Mouse (Mus musculus): ENCODE data around the gene Fgfr2. TPM values are rescaled to one million over a fixed set of nuclear protein-coding genes. Genes with fewer than 3 reads are reported as not detected.
"Not testable (repeated sequence)": the region's sequence is repeated elsewhere in the genome, so short reads cannot be mapped to it uniquely, and the experiment has no call there.

The Fgfr2 gene
- polyA plus RNA-seq, 1 experiment from 2014 or later, result 18.5 TPM

- not testable (repeated sequence) for H3K4me3 ChIP-seq; H3K27ac ChIP-seq; H3K4me2 ChIP-seq; H3K9ac ChIP-seq; H3K4me1 ChIP-seq; H3K36me3 ChIP-seq; H3K9me3 ChIP-seq (replicated peaks); H3K27me3 ChIP-seq (replicated peaks); ATAC-seq
- WGBS (ENCODE audit: insufficient replicate concordance), result 21% methylated on average over 3 of the region's 3 CpGs
These were observed 2077.8 kb downstream of the Fgfr2 start for GRCm38 (mm10) chr7:131045258-131045835.

GRCm38 (mm10) chr7:131042657-131043056, 2080.5 kb downstream of the Fgfr2 start:
- no peaks in the 10 kb centered on the region for H3K9me3 ChIP-seq (replicated peaks)
- no peak overlapping the region for H3K9ac ChIP-seq
- H3K36me3 ChIP-seq, result no peaks in the 10 kb centered on the region
- H3K4me3 ChIP-seq, result no peak overlapping the region
- 50% methylated on average over 1 of the region's 1 CpGs for WGBS (ENCODE audit: insufficient replicate concordance)
- no peak overlapping the region for H3K4me2 ChIP-seq
- ATAC-seq, result no peak
- no peaks in the 10 kb centered on the region for H3K4me1 ChIP-seq
- no peaks in the 10 kb centered on the region for H3K27me3 ChIP-seq (replicated peaks)
- H3K27ac ChIP-seq, result no peak overlapping the region

GRCm38 (mm10) chr7:131040760-131041159, 2082.4 kb downstream of the Fgfr2 start:
- not testable (repeated sequence) for H3K36me3 ChIP-seq; H3K4me3 ChIP-seq; H3K9ac ChIP-seq; H3K4me1 ChIP-seq; ATAC-seq; H3K4me2 ChIP-seq; H3K27ac ChIP-seq; H3K27me3 ChIP-seq (replicated peaks); H3K9me3 ChIP-seq (replicated peaks)
- 60% methylated on average over 8 of the region's 8 CpGs for WGBS (ENCODE audit: insufficient replicate concordance)

- Histone ChIP-seq H3K4me2 (no peak overlapping the region), H3K4me1 (no peaks in the 10 kb centered on the region), H3K27ac (no peak overlapping the region), H3K36me3 (no peaks in the 10 kb centered on the region), H3K4me3 (no peak overlapping the region), H3K9me3 (replicated peaks) (no peaks in the 10 kb centered on the region), H3K9ac (no peak overlapping the region), H3K27me3 (replicated peaks) (no peaks in the 10 kb centered on the region)
- WGBS (ENCODE audit: insufficient replicate concordance), result 56% methylated on average over 2 of the region's 2 CpGs
- ATAC-seq, result no peak
These were observed 2086.1 kb downstream of the Fgfr2 start for GRCm38 (mm10) chr7:131037083-131037482.

GRCm38 (mm10) chr7:131036396-131036795, 2086.8 kb downstream of the Fgfr2 start:
- H3K9me3 ChIP-seq (replicated peaks), result no peaks in the 10 kb centered on the region
- no peak overlapping the region for H3K27ac ChIP-seq
- H3K27me3 ChIP-seq (replicated peaks), result no peaks in the 10 kb centered on the region
- no peaks in the 10 kb centered on the region for H3K36me3 ChIP-seq
- WGBS (ENCODE audit: insufficient replicate concordance), result 52% methylated on average over 3 of the region's 3 CpGs
- no peak overlapping the region for H3K4me3 ChIP-seq
- H3K9ac ChIP-seq, result no peak overlapping the region
- no peak overlapping the region for H3K4me2 ChIP-seq
- no peak for ATAC-seq
- no peaks in the 10 kb centered on the region for H3K4me1 ChIP-seq

GRCm38 (mm10) chr7:131031755-131032154, 2091.4 kb downstream of the Fgfr2 start, which contains the start of gene Dmbt1:
Dmbt1 (plus strand) TSS chr7:131032053.
- Histone ChIP-seq H3K4me3 (no peak within 1 kb of the TSS), H3K9ac (no peak within 1 kb of the TSS), H3K9me3 (replicated peaks) (no peaks in the 10 kb centered on the region), H3K36me3 (no peaks in the 10 kb centered on the region), H3K27ac (no peak within 1 kb of the TSS), H3K4me1 (no peaks in the 10 kb centered on the region), H3K4me2 (no peak within 1 kb of the TSS), H3K27me3 (replicated peaks) (no peaks in the 10 kb centered on the region)
- ATAC-seq, result no peak
- WGBS (ENCODE audit: insufficient replicate concordance), result 54% methylated on average over 5 of the region's 5 CpGs

GRCm38 (mm10) chr7:131027557-131027956, 2095.6 kb downstream of the Fgfr2 start:
- Histone ChIP-seq H3K27ac (no peak overlapping the region), H3K9me3 (replicated peaks) (no peaks in the 10 kb centered on the region), H3K4me2 (no peak overlapping the region), H3K4me3 (no peak overlapping the region), H3K36me3 (no peaks in the 10 kb centered on the region), H3K27me3 (replicated peaks) (no peaks in the 10 kb centered on the region), H3K4me1 (no peaks in the 10 kb centered on the region), H3K9ac (no peak overlapping the region)
- 48% methylated on average over 1 of the region's 1 CpGs for whole genome bisulfite sequencing (ENCODE audit: insufficient replicate concordance)
- ATAC-seq, result no peak

GRCm38 (mm10) chr7:131024807-131025206, 2098.3 kb downstream of the Fgfr2 start:
- ATAC-seq, result no peak
- no peaks in the 10 kb centered on the region for H3K4me1 ChIP-seq
- WGBS (ENCODE audit: insufficient replicate concordance), result 15% methylated on average over 1 of the region's 1 CpGs
- H3K4me2 ChIP-seq, result no peak overlapping the region
- H3K27ac ChIP-seq, result no peak overlapping the region
- no peaks in the 10 kb centered on the region for H3K27me3 ChIP-seq (replicated peaks)
- H3K9ac ChIP-seq, result no peak overlapping the region
- H3K4me3 ChIP-seq, result no peak overlapping the region
- no peaks in the 10 kb centered on the region for H3K36me3 ChIP-seq
- no peaks in the 10 kb centered on the region for H3K9me3 ChIP-seq (replicated peaks)

GRCm38 (mm10) chr7:131019181-131019580, 2104.0 kb downstream of the Fgfr2 start:
- Histone ChIP-seq H3K4me3 (no peak overlapping the region), H3K4me1 (no peaks in the 10 kb centered on the region), H3K4me2 (no peak overlapping the region), H3K36me3 (no peaks in the 10 kb centered on the region), H3K27ac (no peak overlapping the region), H3K9me3 (replicated peaks) (no peaks in the 10 kb centered on the region), H3K27me3 (replicated peaks) (no peaks in the 10 kb centered on the region), H3K9ac (no peak overlapping the region)
- WGBS (ENCODE audit: insufficient replicate concordance), result 67% methylated on average over 2 of the region's 2 CpGs
- no peak for ATAC-seq

GRCm38 (mm10) chr7:131011901-131012300, 2111.2 kb downstream of the Fgfr2 start:
- H3K4me2 ChIP-seq, result no peak overlapping the region
- no peaks in the 10 kb centered on the region for H3K27me3 ChIP-seq (replicated peaks)
- no peaks in the 10 kb centered on the region for H3K4me1 ChIP-seq
- no peak overlapping the region for H3K9ac ChIP-seq
- H3K4me3 ChIP-seq, result no peak overlapping the region
- 59% methylated on average over 1 of the region's 1 CpGs for WGBS (ENCODE audit: insufficient replicate concordance)
- no peaks in the 10 kb centered on the region for H3K9me3 ChIP-seq (replicated peaks)
- no peak overlapping the region for H3K27ac ChIP-seq
- H3K36me3 ChIP-seq, result no peaks in the 10 kb centered on the region
- ATAC-seq, result no peak

- Histone ChIP-seq H3K4me2 (no peak overlapping the region), H3K36me3 (no peaks in the 10 kb centered on the region), H3K27ac (no peak overlapping the region), H3K4me1 (no peaks in the 10 kb centered on the region), H3K9me3 (replicated peaks) (0 out of 2 replicates have a peak, but pooled peaks cover 4% of the 10 kb centered on the region), H3K9ac (no peak overlapping the region), H3K27me3 (replicated peaks) (no peaks in the 10 kb centered on the region), H3K4me3 (no peak overlapping the region)
- no peak for ATAC-seq
- WGBS (ENCODE audit: insufficient replicate concordance), result 63% methylated on average over 5 of the region's 5 CpGs
These were observed 2114.0 kb downstream of the Fgfr2 start for GRCm38 (mm10) chr7:131009178-131009577.

- Histone ChIP-seq H3K4me2 (no peak overlapping the region), H3K4me3 (no peak overlapping the region), H3K27me3 (replicated peaks) (no peaks in the 10 kb centered on the region), H3K9me3 (replicated peaks) (0 out of 2 replicates have a peak, but pooled peaks cover 4% of the 10 kb centered on the region), H3K9ac (no peak overlapping the region), H3K36me3 (no peaks in the 10 kb centered on the region), H3K27ac (no peak overlapping the region), H3K4me1 (no peaks in the 10 kb centered on the region)
- 86% methylated on average over 2 of the region's 2 CpGs for WGBS (ENCODE audit: insufficient replicate concordance)
- ATAC-seq, result no peak
These were observed 2115.9 kb downstream of the Fgfr2 start for GRCm38 (mm10) chr7:131007221-131007620.

- WGBS (ENCODE audit: insufficient replicate concordance), result 69% methylated on average over 5 of the region's 5 CpGs
- no peaks in the 10 kb centered on the region for H3K4me1 ChIP-seq
These were observed 2119.1 kb downstream of the Fgfr2 start for GRCm38 (mm10) chr7:131004071-131004470.

More at GRCm38 (mm10) chr7:131004071-131004470, 2119.1 kb downstream of the Fgfr2 start:
- Histone ChIP-seq H3K27me3 (replicated peaks) (no peaks in the 10 kb centered on the region), H3K9ac (no peak overlapping the region), H3K36me3 (no peaks in the 10 kb centered on the region), H3K4me2 (no peak overlapping the region), H3K4me3 (no peak overlapping the region), H3K9me3 (replicated peaks) (0 out of 2 replicates have a peak, but pooled peaks cover 4% of the 10 kb centered on the region), H3K27ac (no peak overlapping the region)
- no peak for ATAC-seq

All from liver, embryonic 12.5 days (tissue).